Mouse (Mus musculus) granulocyte monocyte progenitor cell, adult 5-6 weeks (primary cell): ENCODE measurements around the gene Fam168a. TPM values are rescaled to one million over a fixed set of nuclear protein-coding genes. Genes with fewer than 3 reads are reported as not detected.
A peak's percentile ranks its signal among the peaks of the same experiment; 100 is the strongest.

Source experiments
- ATAC-seq: replicated peaks from 2 replicates; pipeline ENCODE4 v1.8.0; 2016; ENCODE audit warnings: mild to moderate bottlenecking, moderate TSS enrichment, inconsistent platforms; ENCODE audit not compliant: poor library complexity, severe bottlenecking
- total RNA-seq, 2 experiments: library from RNA; stranded (forward) in 1 of 2; stranded (reverse) in 1 of 2; fragments of 200-712, 200-1000 nt in 1 of 2; fragments of >200 nt in 1 of 2; fragmentation: Nextera tagmentation in 1 of 2; gene quantifications; 2 replicates each; pipeline ENCODE4 v1.2.3; 2014 to 2017

The Fam168a gene
- total RNA-seq, 2 experiments from 2014 or later: 9.5 to 32.1 TPM

DNA sequence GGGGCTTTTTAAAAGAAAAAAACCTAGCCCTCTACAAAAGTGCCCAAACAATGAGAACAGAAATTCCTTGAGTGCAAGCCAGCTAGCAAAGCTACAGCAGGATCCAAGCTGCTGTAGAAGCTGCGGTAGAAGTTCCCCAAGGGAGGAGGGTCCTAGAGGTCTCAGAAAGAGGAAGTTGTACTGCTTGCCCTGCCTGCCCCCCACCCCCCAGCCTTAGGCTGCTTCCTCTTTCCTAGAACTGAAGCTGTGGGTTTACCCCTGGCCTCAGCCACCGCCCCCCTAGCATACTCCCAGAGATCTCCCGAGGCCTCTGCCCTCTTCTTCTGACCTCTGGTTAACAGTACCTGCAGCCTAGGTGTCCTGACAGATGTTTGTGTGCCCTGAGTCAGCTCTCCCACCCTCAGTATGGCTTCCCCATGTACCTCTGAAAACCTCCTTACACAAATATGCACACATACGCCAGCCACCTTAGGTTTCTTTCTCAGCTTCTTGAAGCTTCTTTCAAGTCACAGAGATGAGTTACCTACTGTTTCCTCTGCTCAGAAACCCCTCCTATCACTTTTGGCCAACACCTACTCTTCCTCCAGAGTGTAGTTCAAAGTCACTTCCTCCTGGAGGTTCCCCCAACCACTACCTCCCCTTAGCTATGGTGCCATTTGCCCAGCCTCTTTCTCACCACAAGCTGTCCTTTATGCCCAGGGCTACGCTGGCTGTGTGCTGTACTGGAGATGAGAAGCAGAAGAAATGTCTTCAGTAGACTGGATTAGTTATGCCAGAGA, 149.5 kb downstream of the Fam168a start:
- peak; percentile 83 for ATAC-seq

DNA sequence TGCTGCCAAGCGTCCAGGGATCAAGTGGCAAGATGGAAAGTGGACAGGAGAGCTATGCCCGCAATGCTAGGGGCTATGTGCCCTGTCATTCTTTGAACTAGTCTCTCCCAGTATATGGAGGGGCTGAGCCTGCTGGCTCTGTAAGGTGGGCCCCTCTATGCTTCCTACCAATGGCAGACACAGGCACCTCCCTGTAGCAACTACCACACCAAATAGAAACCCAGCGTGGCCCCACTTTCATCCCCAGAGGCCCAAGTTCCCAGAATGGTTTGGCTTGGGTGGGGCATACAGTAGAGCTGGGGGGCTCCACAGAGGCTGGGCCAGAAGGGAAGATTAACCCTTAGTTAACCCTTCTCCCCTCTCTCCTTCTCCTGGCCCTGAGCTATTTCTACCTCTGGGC, 154.0 kb downstream of the Fam168a start:
- ATAC-seq: no peak

DNA sequence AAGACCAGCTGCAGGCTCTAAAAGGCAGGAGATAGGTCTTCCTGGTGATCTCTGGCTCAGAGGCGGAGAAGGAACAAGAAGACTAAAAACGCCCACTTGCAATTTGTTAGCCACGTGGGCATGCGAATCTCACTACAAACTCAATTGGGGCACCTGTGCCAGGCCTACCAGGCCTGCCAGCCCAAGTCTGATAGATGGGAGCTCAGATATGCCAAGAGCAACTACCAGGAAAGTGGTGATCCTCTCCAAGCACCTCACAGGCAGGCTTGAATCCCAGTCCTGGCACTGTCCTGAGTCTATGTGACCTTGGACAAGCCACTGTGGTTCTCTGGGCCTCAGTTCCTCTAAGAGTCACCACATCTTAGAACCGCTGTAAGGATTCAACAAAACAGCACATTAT, 154.8 kb downstream of the Fam168a start:
- ATAC-seq: no peak

DNA sequence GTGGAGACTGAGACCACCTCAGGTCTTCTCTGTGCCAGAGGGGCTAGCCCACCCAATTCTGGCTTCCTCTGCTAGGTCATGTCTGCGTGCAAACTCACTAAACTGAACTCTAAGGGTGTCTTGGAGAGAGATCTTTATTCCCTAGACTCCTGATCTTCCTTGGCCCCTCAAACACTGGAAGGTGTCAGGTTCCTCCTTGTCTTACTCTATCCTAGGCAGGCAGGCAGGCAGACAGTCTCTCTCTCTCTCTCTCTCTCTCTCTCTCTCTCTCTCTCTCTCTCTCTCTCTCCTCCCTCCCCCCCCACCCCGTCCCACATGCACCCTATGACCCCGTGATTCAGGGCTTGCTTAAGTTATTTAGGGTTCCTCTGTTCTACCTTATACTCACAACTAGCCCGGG, 155.9 kb downstream of the Fam168a start:
- ATAC-seq: peak; percentile 2

DNA sequence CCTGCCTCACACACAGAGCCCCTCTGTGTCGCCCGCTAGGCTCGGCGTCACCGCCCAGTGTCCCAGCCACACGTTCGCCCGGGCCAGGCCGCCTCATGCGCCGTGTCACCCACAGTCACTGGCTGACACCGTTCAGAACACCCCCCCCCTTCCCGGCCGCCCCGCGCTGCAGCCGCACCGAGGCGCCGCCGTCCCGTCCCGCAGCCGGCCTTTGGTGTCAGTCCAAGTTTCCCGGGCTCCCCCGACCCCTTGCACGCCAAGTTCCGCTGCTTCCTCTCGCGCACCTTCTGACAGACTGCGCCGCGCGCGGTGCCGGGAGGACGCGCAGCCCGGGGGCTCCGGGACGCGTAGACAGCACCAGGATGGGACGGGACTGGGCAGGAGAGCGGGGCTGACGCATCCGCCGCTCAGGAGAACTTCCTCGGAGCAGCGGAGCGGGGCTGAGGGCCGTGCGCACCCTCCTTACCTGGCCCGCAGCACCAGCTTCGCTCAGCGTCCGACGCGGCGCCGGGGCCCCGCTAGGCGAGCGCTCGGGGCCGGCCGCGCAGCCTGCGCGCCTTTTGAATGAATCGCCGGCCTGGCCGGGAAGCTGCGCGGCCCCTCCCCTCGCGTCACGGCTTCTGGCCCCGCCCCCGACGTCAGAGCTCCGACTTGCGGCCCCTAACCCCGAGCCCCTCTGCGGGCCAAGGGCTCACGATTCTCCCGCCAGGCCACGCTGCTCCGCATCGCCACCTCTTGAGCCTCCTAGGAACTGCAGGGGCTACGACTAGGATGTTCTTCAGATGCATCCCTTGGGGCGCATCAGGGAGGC, 156.6 kb downstream of the Fam168a start, which contains the start of gene Relt:
TSS of gene Relt (minus strand) at position 619 of the 811 bp plus-strand sequence.
- peak; percentile 88 for ATAC-seq

DNA sequence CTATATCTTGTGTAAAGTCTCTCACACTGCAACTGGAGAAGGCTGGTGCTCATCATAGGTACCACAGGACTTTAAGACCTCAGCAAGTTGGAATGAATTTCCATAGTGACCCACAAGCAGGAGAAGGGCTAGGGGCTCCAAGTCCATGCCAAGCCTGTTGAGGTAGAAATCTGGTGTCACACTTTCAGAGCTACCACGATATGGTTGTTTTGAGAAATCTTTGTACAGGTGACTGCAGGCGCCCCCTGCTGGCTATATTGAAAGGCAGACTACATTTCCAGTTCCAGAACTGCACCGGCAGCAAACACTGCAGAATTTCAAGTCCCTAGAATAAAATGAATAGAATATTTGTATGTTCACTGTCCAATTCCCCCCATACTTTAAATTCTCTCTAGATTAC, 160.2 kb downstream of the Fam168a start:
- no peak for ATAC-seq

DNA sequence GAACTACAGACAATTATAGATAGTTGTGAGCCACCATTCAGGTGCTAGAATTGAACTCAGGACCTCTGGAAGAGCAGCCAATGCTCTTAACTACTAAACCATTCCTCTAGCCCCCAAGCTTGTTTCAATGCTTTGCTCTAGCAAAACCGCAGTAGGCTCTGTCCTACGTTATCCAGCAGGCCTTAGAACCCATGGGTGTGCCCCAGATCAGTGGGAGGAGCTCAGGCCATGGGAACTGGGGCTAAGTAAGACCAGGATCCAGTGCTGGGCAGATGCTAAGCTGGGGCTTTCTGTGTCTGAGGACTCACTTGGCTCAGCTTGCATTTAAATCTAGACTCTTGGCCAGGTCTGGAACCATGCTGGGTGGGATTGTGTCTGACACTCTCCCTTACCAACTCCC, 161.1 kb downstream of the Fam168a start:
- no peak for ATAC-seq

DNA sequence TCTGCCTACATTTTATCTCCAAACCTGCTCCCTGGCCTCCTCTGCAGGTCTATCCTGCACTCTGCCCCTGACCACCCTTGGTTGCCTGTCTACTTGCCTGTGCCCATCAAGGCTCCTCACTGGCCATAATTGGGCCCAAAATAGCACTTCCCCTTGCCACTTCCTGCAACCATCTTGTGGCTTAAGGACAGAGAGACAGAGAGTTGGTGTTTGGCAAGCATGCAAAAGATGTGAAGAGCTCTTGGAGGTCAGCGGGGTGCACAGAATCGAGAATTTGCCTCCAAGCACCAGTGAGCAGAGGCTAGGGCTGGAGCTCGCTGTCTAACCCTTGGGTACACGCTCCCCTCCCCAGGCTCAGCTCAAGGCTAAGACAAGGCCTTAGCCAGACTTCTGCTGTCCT, 162.1 kb downstream of the Fam168a start:
- peak; percentile 69 for ATAC-seq

DNA sequence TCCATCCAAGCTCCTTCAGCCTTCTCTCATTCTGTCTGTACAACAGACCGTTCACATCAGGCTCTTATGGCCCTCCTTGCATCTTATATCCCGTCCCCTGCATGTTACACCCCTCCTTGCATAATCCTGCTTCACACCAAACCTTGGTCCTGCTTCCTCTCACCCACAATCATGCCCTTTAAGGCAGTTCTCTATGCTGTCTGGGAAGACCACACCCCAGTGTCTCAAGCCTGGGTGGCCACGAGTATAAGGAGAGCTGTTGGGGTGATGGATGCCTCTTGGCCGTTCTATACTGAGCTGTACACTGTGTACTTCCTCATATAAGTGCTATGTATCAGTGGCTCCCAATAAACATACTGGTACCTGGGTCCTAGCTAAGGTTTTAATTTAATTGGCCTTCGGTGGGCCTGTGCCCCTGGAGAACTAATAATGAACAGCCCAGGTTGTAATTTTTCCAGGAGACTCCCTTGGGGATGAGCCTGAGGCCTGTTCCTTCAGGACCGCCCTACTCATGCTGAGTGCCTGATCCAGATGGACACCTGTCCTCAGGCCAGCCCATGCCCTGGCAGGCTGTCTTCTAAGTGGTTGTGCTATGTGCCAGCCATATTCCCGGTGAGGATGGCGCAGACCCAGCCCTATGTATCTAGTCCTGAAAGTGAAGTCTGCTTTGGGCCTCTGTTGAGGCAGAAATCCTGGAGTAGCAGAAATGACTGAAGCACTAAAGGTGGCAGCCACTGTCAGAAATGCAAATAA, 163.6 kb downstream of the Fam168a start:
- ATAC-seq: peak; percentile 56

DNA sequence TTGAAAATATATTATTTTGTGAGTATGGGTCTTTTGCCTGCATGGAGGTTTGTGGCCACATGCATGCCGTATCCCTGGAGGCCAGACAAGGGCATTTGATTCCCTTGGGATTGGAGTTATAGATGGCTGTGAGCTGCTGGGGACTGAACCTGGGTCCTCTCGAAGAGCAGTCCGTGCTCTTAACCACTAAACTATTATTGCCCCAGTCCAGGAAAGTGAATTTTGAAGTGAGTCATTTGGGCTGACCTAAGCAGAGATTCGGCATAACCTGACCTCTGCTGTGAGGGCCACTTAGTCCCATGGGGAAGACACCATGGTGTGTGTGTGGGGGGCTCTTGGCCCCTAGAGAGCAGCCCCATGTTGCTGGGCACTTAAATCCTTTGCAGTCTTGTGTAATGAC, 164.9 kb downstream of the Fam168a start:
- ATAC-seq: no peak

DNA sequence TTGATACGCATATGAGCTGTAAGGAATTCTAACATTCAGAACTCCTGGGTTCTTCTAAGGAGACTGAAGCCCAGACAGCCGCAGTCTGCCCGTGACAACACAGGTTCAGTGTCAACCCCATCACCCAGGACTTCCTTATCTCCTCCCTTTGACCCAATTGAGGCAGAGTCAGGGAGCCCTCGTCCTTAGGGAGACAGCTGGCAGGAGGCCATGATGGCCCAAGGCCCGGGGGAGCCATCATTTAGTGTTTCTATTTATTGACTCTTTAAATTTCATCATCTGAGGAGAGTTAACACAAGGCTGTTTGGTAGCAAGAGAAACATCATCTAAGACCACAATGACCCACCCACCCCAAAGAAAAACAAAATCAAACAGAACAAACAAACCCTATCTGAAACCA, 165.5 kb downstream of the Fam168a start:
- no peak for ATAC-seq

DNA sequence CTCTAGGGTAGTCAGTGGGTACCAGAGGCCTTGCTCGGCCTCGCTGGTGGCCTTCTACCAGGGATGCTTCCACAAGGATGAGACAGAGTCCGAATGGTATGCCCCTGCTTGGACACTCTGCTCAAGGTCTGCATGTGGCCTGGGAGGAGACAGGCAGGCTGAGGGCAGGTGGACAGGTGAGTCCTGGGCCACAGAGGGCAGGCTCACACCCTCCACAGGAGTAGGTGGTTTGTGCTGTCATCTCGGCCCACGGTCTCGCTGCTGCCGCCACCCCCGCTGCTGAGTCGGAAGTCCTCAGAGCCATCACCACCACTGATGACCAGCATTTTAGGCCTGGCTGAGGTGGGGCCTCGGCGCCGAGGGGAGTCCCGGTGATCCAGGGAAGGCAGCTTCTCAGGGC, 166.8 kb downstream of the Fam168a start:
- ATAC-seq: no peak

DNA sequence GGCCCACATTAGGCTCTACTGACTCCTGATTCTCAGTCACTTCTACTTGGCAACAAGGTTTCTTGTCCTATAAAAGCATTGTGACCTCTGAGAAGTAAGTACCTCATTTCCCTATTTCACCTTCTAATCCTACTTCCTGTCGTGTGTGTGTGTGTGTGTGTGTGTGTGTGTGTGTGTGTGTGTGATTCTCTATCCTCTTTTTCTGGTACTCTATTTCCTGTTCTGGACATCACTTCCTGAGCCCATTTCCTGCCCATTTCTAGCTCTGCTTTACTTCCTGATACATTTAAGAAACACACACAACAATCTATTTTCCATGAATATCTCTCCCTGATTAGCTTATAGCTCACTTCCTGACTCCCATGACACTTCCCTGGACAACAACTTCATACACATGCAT, 169.4 kb downstream of the Fam168a start:
- ATAC-seq: peak; percentile 45; the same call in 1 of the 2 replicates

DNA sequence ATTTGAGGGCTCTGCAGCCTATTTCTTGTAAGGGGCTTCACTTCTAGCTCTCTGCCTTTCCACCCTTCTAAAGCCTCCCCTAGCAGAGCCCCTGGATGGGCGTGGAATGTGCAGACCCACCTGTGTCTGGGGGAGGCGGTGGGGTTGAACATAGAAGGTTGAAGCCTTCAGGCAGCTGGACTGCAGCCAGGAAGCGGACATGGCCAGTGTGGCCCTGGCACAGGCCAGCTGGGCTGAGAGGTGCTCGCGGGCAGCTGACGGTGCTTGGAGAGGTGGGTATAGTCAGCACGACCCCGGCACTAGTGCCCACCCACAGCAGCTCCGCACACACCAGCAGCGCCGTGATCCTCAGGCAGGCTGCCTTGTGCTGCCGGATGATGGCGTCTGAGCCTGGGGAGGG, 169.9 kb downstream of the Fam168a start:
- ATAC-seq: no peak

DNA sequence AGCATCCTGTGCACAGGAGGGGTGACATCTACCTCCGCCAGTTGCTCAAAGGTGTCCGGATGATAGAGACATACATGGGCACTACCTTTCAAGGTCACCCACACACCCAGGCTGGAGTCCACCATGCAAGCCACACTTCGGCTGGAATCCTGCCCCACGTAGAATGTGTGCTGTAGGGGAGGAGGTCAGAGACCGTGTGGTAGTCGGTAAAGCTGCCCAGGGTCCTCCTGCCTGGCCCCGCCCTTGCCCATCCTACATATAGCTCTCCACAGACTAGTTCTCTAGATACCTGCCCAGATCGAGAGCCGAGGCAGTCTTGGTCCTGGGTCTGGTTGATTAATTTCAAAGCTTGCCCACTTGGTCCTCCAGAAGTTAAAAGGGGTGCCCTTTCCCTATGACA, 170.3 kb downstream of the Fam168a start:
- no peak for ATAC-seq

DNA sequence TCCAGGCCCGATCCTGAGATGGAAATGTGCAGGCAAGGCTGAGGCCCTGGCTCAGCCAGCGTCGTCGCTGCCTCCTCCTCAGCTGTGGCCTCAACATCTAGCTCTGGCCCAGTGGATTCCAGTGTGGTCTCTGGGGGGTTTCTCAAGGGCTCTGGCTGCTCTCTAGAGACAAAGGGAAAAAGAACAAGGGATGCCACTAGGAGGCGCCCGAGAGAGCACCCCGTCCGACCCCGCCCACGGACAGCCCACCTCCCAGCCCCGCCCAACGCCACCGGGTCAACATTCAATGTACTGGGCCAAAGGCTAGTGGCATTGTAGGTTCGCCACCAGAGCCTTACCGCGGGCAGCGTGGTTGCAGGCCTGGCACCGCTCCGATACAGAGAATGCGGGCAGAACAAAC, 173.2 kb downstream of the Fam168a start:
- ATAC-seq: peak; percentile 89

DNA sequence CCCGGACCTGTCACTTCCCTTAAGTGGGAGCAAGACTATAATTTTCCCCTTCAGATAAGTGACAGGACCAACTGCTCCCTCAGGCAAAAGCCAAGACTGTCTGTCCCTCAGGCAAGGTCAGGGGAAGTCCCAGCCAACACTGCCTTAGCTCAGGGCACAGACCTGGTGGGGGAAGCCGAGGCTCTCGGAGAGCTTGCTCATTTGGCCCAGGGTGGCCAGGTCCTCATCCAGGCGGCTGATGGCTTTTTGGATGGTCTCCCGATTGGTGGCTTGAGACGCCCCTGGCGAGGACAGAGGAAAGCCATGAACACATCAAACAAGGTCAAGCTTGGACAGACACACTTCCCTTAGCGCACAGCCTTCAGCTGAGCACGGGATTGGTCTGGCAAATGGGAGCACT, 175.1 kb downstream of the Fam168a start:
- ATAC-seq: no peak

DNA sequence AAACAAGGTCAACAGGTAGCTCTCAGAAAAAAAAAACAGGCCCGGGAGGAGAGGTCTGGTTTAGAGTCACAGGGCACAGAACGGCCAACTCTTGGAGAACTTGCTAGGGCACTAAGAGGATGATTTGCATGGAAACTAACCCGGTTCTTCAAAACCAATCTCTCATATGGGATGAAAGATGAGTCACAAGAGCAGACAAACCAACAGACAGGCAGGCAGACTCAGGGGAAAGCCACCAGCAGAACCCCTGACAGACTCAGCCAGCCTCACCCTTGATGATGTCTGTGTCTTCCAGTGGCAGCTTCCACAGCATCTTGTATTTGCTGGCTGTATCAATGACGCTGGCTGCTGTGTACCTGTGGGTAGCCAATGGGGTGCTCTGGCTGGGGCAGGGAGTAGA, 175.5 kb downstream of the Fam168a start:
- no peak for ATAC-seq

DNA sequence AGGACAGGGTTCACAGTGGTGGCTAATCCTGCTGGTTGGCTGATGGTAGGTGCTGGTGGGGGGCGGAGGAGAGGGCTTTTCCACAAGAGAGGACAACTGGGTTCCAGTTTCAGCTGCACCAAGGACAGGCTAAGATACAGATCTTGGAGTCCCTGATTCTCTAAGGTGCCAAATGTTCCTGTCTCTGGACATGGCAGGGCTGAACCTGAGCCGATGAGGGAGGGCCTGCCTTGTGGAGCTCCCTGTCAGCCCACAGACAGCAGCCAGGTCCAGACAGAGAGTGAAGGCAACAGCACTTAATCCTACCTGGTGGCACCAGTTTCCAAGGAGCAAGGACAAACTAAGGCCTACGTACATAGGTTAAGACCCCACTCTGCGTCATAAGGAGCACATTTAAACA, 178.0 kb downstream of the Fam168a start:
- ATAC-seq: no peak

DNA sequence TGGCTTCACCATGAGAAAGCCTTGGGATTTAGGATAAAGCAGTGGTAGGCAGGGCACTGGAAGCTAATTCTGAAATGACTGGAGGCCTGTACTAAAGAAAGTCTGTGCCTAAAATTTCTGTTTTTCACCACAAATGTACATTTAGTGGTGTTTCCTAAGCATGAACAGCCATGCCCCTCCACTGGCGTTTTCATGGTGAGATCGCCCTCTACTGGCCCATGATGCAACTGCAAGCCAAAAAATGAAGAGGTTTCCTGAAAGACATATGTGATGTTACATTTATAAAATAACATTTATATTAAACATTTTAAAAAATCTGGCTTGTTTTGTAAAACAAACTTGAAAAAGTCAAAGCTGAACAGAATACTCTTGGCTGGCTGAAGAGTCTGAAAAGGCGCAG, 180.1 kb downstream of the Fam168a start:
- ATAC-seq: peak; percentile 53
